Mouse (Mus musculus) spleen, postnatal 4 days (tissue): ENCODE data around the gene Gm10330.
"Not testable (repeated sequence)": the region's sequence is repeated elsewhere in the genome, so short reads cannot be mapped to it uniquely, and the experiment has no call there.

ENCODE experiments used
- DNase-seq, 2 experiments: peaks; one replicate each; pipeline ENCODE4 v3.0.0; 2022; ENCODE audit warnings: low spot score in 2 of 2

Gm10330 gene

GRCm38 (mm10) chr12:23780165-23780564, at the start of gene Gm10330:
Gene Gm10330 (minus strand): TSS chr12:23780265.
- DNase-seq: not testable (repeated sequence)

- not testable (repeated sequence) for DNase-seq
Observed at GRCm38 (mm10) chr12:23800776-23801175, 20.7 kb upstream of the Gm10330 start.

GRCm38 (mm10) chr12:23800366-23800765, 20.3 kb upstream of the Gm10330 start:
- DNase-seq: peak; percentile 10 to 60
